Mouse (Mus musculus): ENCODE measurements at regions not wholly inside any gene's neighbourhood (a gene's known extent, or its start where the extent isn't known, plus 50 kb on each side); places are given as distances from the start of the nearest gene placed in this dataset.
A peak's percentile ranks its signal among the peaks of the same experiment; 100 is the strongest.

- intact Hi-C loops (cut with DNase I; ENCODE audit: low total_unique reads): loop anchor here (5.0 kb wide), 1 partner anchor 1096 kb away; no protein-coding TSS in a partner anchor
These were observed 166.4 kb upstream of the Dcn start for GRCm38 (mm10) chr10:97312978-97313377.

GRCm38 (mm10) chr10:97313407-97313901 is 166.0 kb upstream of the Dcn start:
- DNase-seq: peak; percentile 72
- intact Hi-C loops (cut with DNase I; ENCODE audit: low total_unique reads): loop anchor here (5.0 kb wide), 1 partner anchor 1096 kb away; no protein-coding TSS in a partner anchor

More at GRCm38 (mm10) chr10:97312978-97313377, 166.4 kb upstream of the Dcn start:
- DNase-seq: peak; percentile 91

GRCm38 (mm10) chr10:97332639-97333038 is 146.8 kb upstream of the Dcn start:
- intact Hi-C loops (cut with DNase I; ENCODE audit: low total_unique reads): no loop called here
- DNase-seq: no peak

GRCm38 (mm10) chr10:97334044-97334443 is 145.4 kb upstream of the Dcn start:
- DNase-seq: no peak
- intact Hi-C loops (cut with DNase I; ENCODE audit: low total_unique reads): no loop called here

- DNase-seq: no peak
- intact Hi-C loops (cut with DNase I; ENCODE audit: low total_unique reads): no loop called here
These were observed 144.7 kb upstream of the Dcn start for GRCm38 (mm10) chr10:97334606-97335150.

GRCm38 (mm10) chr10:97338033-97338692 is 141.2 kb upstream of the Dcn start:
- DNase-seq: no peak
- intact Hi-C loops (cut with DNase I; ENCODE audit: low total_unique reads): no loop called here

- intact Hi-C loops (cut with DNase I; ENCODE audit: low total_unique reads): no loop called here
- DNase-seq: no peak
These were observed 139.3 kb upstream of the Dcn start for GRCm38 (mm10) chr10:97339866-97340706.

GRCm38 (mm10) chr10:97345347-97345746 is 134.1 kb upstream of the Dcn start:
- peak; percentile 72 for DNase-seq
- intact Hi-C loops (cut with DNase I; ENCODE audit: low total_unique reads): no loop called here

- intact Hi-C loops (cut with DNase I; ENCODE audit: low total_unique reads): no loop called here
- no peak for DNase-seq
These were observed 132.5 kb upstream of the Dcn start for GRCm38 (mm10) chr10:97346949-97347348.

GRCm38 (mm10) chr10:97368625-97369024 is 110.8 kb upstream of the Dcn start:
- no peak for DNase-seq
- intact Hi-C loops (cut with DNase I; ENCODE audit: low total_unique reads): no loop called here

- intact Hi-C loops (cut with DNase I; ENCODE audit: low total_unique reads): loop anchor here (5.0 kb wide), 1 partner anchor 316 kb away; the partner anchor contains the start of gene Ccer1
- DNase-seq: peak; percentile 47
These were observed 103.6 kb upstream of the Dcn start for GRCm38 (mm10) chr10:97375824-97376223.

- no peak for DNase-seq
- intact Hi-C loops (cut with DNase I; ENCODE audit: low total_unique reads): loop anchor here (5.0 kb wide), 1 partner anchor 316 kb away; the partner anchor contains the start of gene Ccer1
These were observed 103.0 kb upstream of the Dcn start for GRCm38 (mm10) chr10:97376376-97376775.

GRCm38 (mm10) chr10:97381586-97381985 is 97.8 kb upstream of the Dcn start:
- peak; percentile 19 for DNase-seq
- intact Hi-C loops (cut with DNase I; ENCODE audit: low total_unique reads): no loop called here

GRCm38 (mm10) chr10:97383881-97384280 is 95.5 kb upstream of the Dcn start:
- DNase-seq: no peak
- intact Hi-C loops (cut with DNase I; ENCODE audit: low total_unique reads): no loop called here

- no peak for DNase-seq
- intact Hi-C loops (cut with DNase I; ENCODE audit: low total_unique reads): no loop called here
These were observed 92.1 kb upstream of the Dcn start for GRCm38 (mm10) chr10:97387196-97387876.

GRCm38 (mm10) chr10:97389647-97390590 is 89.5 kb upstream of the Dcn start:
- intact Hi-C loops (cut with DNase I; ENCODE audit: low total_unique reads): no loop called here
- DNase-seq: peak; percentile 50

- intact Hi-C loops (cut with DNase I; ENCODE audit: low total_unique reads): no loop called here
These were observed 82.2 kb upstream of the Dcn start for GRCm38 (mm10) chr10:97397062-97397771.

GRCm38 (mm10) chr10:97397896-97398295 is 81.5 kb upstream of the Dcn start:
- intact Hi-C loops (cut with DNase I; ENCODE audit: low total_unique reads): no loop called here

More at GRCm38 (mm10) chr10:97397062-97397771, 82.2 kb upstream of the Dcn start:
- DNase-seq: no peak

More at GRCm38 (mm10) chr10:97397896-97398295, 81.5 kb upstream of the Dcn start:
- DNase-seq: no peak

Data from gastrocnemius, postnatal 14 days (tissue).